Mouse (Mus musculus) adrenal gland, postnatal 14 days (tissue): ENCODE measurements at regions not wholly inside any gene's neighbourhood (a gene's known extent, or its start where the extent isn't known, plus 50 kb on each side); places are given as distances from the start of the nearest gene placed in this dataset.

Experiments used
- DNase-seq: peaks from one replicate; pipeline ENCODE4 v3.0.0; 2021; ENCODE audit warnings: mixed read lengths

DNA sequence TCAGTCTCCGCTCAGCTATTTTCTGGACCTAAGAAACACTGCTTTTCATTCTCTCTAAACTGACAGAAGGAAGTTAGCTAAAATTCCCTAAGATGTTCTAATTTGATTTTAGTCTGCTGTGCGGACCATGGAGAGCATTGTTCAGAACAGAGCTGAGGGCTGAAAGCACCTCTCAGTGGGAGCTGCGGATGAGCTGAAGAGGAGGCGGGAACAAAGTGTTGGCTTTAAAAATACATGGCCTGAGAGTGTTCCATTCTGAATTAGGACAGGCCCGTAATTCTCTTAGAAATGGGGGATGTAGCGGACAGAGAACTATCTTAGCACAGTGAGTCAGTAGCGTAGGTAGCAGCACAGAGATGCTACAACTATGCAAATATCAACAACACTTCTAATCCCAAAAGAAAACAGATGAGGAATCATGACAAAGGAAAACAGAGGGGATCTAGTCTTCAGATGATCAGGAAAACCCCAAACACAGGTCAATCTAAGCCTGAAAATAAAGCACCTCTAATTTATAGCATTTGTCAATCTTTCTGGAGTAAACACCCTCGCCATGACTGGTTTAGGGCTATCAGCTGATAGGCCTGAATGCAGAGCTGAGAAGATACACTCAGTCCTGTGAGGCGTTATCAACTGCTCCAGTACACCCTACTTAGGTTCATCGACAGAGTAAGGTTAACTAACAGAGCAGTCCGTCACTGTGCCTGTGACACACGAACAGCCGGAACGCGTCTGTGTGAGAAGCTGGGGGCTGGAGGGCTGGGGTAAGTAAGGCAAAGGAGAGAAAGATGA lies 60.8 kb upstream of the Peli2 start:
- no peak for DNase-seq

DNA sequence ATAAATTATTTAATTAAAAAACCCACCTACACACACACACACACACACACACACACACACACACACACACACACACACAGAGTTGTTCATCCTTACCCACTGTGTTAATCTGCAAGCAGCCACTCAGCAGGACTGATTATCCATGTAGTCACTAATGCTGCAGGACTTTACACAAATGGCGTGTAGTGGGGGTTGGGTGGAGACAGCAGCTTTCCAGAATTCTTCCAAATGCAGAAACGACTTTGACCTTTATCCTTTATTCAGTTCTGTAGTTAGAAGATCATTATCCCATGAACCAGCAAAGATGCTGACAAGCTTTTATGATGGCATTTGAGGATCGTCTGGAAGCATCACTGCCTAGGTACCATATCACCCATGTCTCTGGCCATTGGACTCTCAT lies 52.0 kb upstream of the Peli2 start:
- DNase-seq, result no peak
